Mouse (Mus musculus) gastrocnemius, adult 2 months (tissue): ENCODE data around the gene Pcbp3. TPM values are rescaled to one million over a fixed set of nuclear protein-coding genes. Genes with fewer than 3 reads are reported as not detected.
"Not testable (repeated sequence)": the region's sequence is repeated elsewhere in the genome, so short reads cannot be mapped to it uniquely, and the experiment has no call there.

Experiments
- DNase-seq: peaks from one replicate; pipeline ENCODE4 v3.0.0; 2022
- H3K27ac ChIP-seq: fragments of 200-600 bp; 2 replicates; pipeline ENCODE4 v1.8.1; 2022; ENCODE audit warnings: mild to moderate bottlenecking
- H3K4me3 ChIP-seq: fragments of 200-600 bp; 2 replicates; pipeline ENCODE4 v1.8.1; 2022; ENCODE audit warnings: mild to moderate bottlenecking, moderate library complexity
- CTCF ChIP-seq: fragments of 200-600 bp; IDR thresholded peaks from 2 replicates; pipeline ENCODE4 v1.8.1; 2022; ENCODE audit warnings: antibody characterized with exemption, mild to moderate bottlenecking, moderate library complexity
- intact Hi-C: fragments of 180-260 bp; cut with DNase I; formaldehyde crosslinking; loops from one replicate; pipeline ENCODE4 v1.15.1; 2025
- long read RNA-seq, 2 experiments: library from polyadenylated mRNA; stranded (forward); transcript quantifications; one replicate each; pipeline ENCODE4 v2.0.0; 2021
- total RNA-seq, 2 experiments: library from RNA; stranded (reverse); gene quantifications; 2 replicates each; pipeline ENCODE4 v1.2.3; 2021

The Pcbp3 gene
- total RNA-seq = 1 to 10 TPM; 1.9 to 2.0 TPM
- long read RNA-seq, experiment 1, partial matches to known transcripts = 0 of 6 reads
- long read RNA-seq, experiment 1, other reads (novel, unspliced or antisense) = 4 of 6 reads
- long read RNA-seq, experiment 2, partial matches to known transcripts = 1 of 4 reads
- long read RNA-seq, experiment 2, other reads (novel, unspliced or antisense) = 2 of 4 reads

DNA sequence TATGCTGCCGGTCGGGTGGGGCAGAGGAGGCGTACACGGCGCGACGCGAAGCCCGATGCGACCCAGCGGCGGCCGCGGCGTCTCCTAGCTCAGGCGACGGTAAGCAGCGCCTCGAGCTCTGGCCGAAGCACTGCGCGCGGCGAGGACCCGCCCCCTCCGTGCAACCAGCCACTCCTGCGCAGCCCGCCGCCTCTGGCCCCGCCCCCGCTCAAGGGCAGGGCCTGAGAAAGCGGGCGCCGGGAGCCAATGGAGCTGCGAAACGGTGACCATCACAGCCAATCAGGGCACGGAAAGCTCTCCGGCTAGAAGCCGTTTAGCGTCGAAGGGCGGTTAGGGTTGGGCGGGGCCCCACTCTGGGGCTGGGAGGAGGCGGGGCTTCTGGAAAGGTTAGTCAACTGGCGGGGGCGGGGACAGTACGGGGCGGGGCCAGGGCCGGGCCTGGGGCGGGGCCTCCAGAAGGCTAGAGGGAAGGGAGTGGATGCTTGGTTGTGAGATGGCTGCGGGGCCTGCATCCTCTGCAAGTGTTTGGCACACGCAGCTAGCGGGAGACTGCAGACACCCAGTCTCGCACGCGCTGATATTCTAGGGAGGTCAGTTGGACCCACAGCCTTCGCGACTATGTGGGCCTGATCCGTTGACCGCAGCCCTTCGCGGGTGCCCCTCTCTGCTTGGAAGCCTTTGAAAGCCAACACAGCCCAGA lies at the start of gene Pcbp3:
Gene Pcbp3, minus strand, starts transcription at position 98 of the 700 bp plus-strand sequence.
- Histone ChIP-seq H3K27ac (peak within 1 kb of the TSS; percentile 83), H3K4me3 (peak within 1 kb of the TSS; percentile 77)
- no peak; the same call in 1 of the 2 replicates for TF ChIP-seq CTCF
- DNase-seq = peak; percentile 99
- intact Hi-C loops = loop anchor here (5.0 kb wide), 1 partner anchor 70 kb away; the partner anchor contains the start of gene Slc19a1

GRCm38 (mm10) chr10:77008698-77009097 lies 47.0 kb upstream of the Pcbp3 start:
- TF ChIP-seq CTCF = no peak
- no peak for DNase-seq
- Histone ChIP-seq H3K4me3 (no peak overlapping the region), H3K27ac (no peak overlapping the region)
- intact Hi-C loops = no loop called here

DNA sequence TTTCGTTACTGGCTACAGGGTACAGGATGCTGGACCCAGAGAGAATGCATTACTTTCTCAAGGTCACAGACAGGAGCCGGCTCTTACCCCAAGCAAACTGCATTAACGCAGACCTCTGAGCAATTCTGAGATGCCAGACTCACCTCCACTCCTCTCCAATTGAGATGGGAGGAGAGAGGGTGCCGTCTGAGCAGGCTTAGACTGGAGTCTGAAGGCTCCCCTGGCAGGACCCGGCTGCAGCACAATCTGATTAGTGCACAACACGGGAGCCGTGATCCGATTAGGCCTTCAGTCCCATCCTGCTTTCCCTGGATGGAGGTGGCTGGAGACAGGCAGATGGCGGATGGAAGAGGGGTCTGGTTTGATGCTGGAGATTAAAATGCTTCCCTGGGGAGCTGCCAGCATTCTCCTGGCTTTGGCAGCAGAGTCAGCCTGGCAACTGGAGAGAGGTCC lies 46.4 kb upstream of the Pcbp3 start:
- intact Hi-C loops = no loop called here
- DNase-seq = no peak
- H3K27ac ChIP-seq = peak overlapping the region; percentile 35; the same call in 1 of the 2 replicates
- TF ChIP-seq CTCF = no peak
- no peak overlapping the region for H3K4me3 ChIP-seq

GRCm38 (mm10) chr10:77007433-77008108 lies 45.9 kb upstream of the Pcbp3 start:
- TF ChIP-seq CTCF = no peak
- intact Hi-C loops = no loop called here

GRCm38 (mm10) chr10:77004936-77005335 lies 43.2 kb upstream of the Pcbp3 start:
- TF ChIP-seq CTCF = no peak
- Histone ChIP-seq H3K27ac (no peak overlapping the region), H3K4me3 (no peak overlapping the region)
- intact Hi-C loops = no loop called here
- no peak for DNase-seq

More at GRCm38 (mm10) chr10:77007433-77008108, 45.9 kb upstream of the Pcbp3 start:
- H3K27ac ChIP-seq = no peak overlapping the region
- DNase-seq = no peak
- H3K4me3 ChIP-seq = no peak overlapping the region

GRCm38 (mm10) chr10:76997759-76998513 lies 36.2 kb upstream of the Pcbp3 start:
- intact Hi-C loops = no loop called here
- Histone ChIP-seq H3K4me3 (no peak overlapping the region), H3K27ac (no peak overlapping the region)
- no peak for TF ChIP-seq CTCF
- DNase-seq = peak; percentile 51

DNA sequence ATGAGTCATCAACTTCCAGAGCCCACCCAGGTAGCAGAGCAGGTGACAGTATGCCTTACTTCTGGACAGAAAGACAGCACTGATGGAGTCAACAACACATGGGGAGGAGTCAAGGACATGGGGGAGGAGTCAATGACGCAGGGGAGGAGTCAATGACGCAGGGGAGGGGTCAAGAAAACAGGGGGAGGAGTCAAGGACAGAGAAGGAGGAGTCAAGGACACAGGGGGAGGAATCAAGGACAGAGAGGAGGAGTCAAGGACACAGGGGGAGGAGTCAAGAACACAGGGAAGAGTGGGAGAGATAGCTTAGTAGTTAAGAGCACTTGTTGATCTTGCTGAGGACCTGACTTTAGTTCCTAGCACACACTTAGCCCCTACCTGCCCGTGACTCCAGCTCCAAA lies 30.8 kb upstream of the Pcbp3 start:
- DNase-seq = no peak

GRCm38 (mm10) chr10:76988586-76988985 lies 26.9 kb upstream of the Pcbp3 start:
- Histone ChIP-seq H3K4me3 (no peak overlapping the region), H3K27ac (no peak overlapping the region)
- DNase-seq = no peak
- intact Hi-C loops = no loop called here
- TF ChIP-seq CTCF = no peak

More for the DNA sequence above, 30.8 kb upstream of the Pcbp3 start:
- intact Hi-C loops = no loop called here
- no peak overlapping the region for H3K4me3 ChIP-seq
- no peak for TF ChIP-seq CTCF
- no peak overlapping the region for H3K27ac ChIP-seq

- intact Hi-C loops = no loop called here
- no peak for DNase-seq
- TF ChIP-seq CTCF = no peak
- Histone ChIP-seq H3K27ac (no peak overlapping the region), H3K4me3 (no peak overlapping the region)
These were observed 16.4 kb upstream of the Pcbp3 start for GRCm38 (mm10) chr10:76978042-76978441.

DNA sequence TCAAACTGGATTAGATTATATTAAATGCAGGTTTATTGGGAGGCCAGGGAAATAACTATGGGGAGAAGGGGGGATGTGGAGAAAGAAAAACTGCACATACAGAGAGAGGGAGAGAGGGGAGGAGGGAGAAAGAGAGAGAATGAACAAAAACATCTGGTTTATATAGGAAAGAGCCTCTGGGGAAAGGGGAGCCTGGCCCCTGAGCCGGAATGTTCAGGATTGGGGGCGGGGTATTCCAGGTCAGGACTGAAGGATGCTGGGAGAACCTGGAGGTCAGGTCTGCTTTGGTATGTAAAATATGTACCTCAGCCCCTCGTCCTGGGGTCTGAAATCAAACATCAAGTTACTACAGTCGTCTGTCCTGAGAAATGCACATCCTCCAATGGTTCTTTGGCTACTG lies 15.0 kb upstream of the Pcbp3 start:
- no peak for TF ChIP-seq CTCF
- intact Hi-C loops = no loop called here
- no peak for DNase-seq
- H3K27ac ChIP-seq = no peak overlapping the region
- no peak overlapping the region for H3K4me3 ChIP-seq

DNA sequence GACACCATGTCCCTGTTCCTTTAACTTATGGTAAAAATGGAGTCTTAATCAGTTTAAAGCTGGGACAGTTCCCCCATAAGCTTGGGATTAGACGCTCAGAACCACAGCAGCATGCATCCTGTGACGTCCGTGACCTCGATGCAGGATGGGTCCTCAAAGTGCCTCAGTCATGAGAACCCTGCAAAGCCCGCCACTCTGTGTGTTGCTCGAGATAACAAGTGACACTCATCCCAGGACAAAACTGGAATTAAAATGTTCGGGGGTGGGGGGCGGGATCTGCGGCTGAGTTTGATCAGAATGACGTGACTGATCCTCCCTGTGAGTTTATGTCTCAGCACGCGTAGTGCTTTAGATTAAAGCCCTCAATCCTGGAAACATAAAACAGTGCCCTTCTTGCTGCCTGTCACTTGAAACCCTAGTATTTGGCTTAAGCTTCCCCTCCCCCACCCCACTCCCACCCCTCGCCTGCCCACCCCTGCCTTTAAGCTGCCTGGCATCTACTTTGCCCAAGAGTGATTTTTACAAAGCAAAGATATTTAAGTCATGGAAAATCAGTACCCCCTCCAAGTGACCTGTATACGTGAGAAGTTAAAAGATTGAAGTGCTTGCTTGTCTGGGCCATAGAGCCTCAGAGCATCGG lies 12.2 kb upstream of the Pcbp3 start:
- Histone ChIP-seq H3K27ac (no peak overlapping the region), H3K4me3 (no peak overlapping the region)
- DNase-seq = no peak
- intact Hi-C loops = no loop called here
- TF ChIP-seq CTCF = no peak

GRCm38 (mm10) chr10:76972318-76972717 lies 10.6 kb upstream of the Pcbp3 start:
- DNase-seq, intact Hi-C loops, H3K27ac ChIP-seq, H3K4me3 ChIP-seq: not testable (repeated sequence)
